Mouse (Mus musculus) embryonic fibroblast, embryonic 13.5 days (primary cell): ENCODE data around the gene Ufsp2. TPM values are rescaled to one million over a fixed set of nuclear protein-coding genes. Genes with fewer than 3 reads are reported as not detected.

Experiments
- H3K27ac ChIP-seq: 2 replicates; pipeline ENCODE4 v1.5.1; 2012; ENCODE audit warnings: low read length, control low read depth, inconsistent platforms; ENCODE audit not compliant: insufficient read depth
- H3K4me1 ChIP-seq: 2 replicates; pipeline ENCODE4 v1.6.1; 2011; ENCODE audit warnings: low read length; ENCODE audit not compliant: control insufficient read depth, insufficient read depth
- H3K4me3 ChIP-seq: 2 replicates; pipeline ENCODE4 v1.5.1; 2011; ENCODE audit warnings: mild to moderate bottlenecking, control low read depth, low read length; ENCODE audit not compliant: insufficient read depth
- CTCF ChIP-seq: IDR thresholded peaks from 2 replicates; pipeline ENCODE4 v1.5.1; 2011; ENCODE audit warnings: mild to moderate bottlenecking, control low read depth, low read length, moderate library complexity, borderline replicate concordance; ENCODE audit not compliant: insufficient read depth
- POLR2A ChIP-seq: IDR thresholded peaks from 2 replicates; pipeline ENCODE4 v1.6.1; 2011; ENCODE audit warnings: low read depth, mild to moderate bottlenecking, control low read depth, low read length, moderate library complexity
- polyA plus RNA-seq: library from polyadenylated mRNA; stranded (reverse); fragments of >200 nt; gene quantifications from 2 replicates; pipeline ENCODE4 v1.2.4, GENCODE M21; 2011; ENCODE audit warnings: low read depth; ENCODE audit not compliant: missing spikeins, insufficient read length

Gene Ufsp2
- polyA plus RNA-seq, 1 experiment, result 87.8 TPM

GRCm38 (mm10) chr8:46010306-46010705 is 35.0 kb downstream of the Ufsp2 start:
- no peak overlapping the region for H3K4me3 ChIP-seq
- no peak overlapping the region for H3K27ac ChIP-seq
- H3K4me1 ChIP-seq, result peaks cover 14% of the 10 kb centered on the region; the same call in 1 of the 2 replicates
- no peak for TF ChIP-seq POLR2A
- TF ChIP-seq CTCF, result no peak

- Histone ChIP-seq H3K4me3 (no peak overlapping the region), H3K27ac (peak overlapping the region; percentile 41; the same call in 1 of the 2 replicates), H3K4me1 (peaks cover 8% of the 10 kb centered on the region; the same call in 1 of the 2 replicates)
- TF ChIP-seq POLR2A (no peak), CTCF (peak; percentile 1; the same call in 1 of the 2 replicates)
Observed at GRCm38 (mm10) chr8:46010746-46011680, 35.7 kb downstream of the Ufsp2 start.

GRCm38 (mm10) chr8:46022203-46022602 is 46.9 kb downstream of the Ufsp2 start:
- Histone ChIP-seq H3K4me3 (no peak overlapping the region), H3K4me1 (no peaks in the 10 kb centered on the region), H3K27ac (no peak overlapping the region)
- TF ChIP-seq POLR2A (no peak), CTCF (no peak)

GRCm38 (mm10) chr8:46022758-46023157 is 47.4 kb downstream of the Ufsp2 start:
- no peak for TF ChIP-seq CTCF
- TF ChIP-seq POLR2A, result no peak
- Histone ChIP-seq H3K4me3 (no peak overlapping the region), H3K4me1 (no peaks in the 10 kb centered on the region), H3K27ac (no peak overlapping the region)

GRCm38 (mm10) chr8:46024392-46024791 is 49.1 kb downstream of the Ufsp2 start:
- no peaks in the 10 kb centered on the region for H3K4me1 ChIP-seq
- TF ChIP-seq POLR2A, result no peak
- TF ChIP-seq CTCF, result no peak
- no peak overlapping the region for H3K4me3 ChIP-seq
- H3K27ac ChIP-seq, result no peak overlapping the region

GRCm38 (mm10) chr8:46036217-46036616 is 60.9 kb downstream of the Ufsp2 start:
- Histone ChIP-seq H3K4me3 (no peak overlapping the region), H3K27ac (no peak overlapping the region), H3K4me1 (no peaks in the 10 kb centered on the region)
- no peak for TF ChIP-seq CTCF
- TF ChIP-seq POLR2A, result no peak

GRCm38 (mm10) chr8:46039666-46040065 is 64.3 kb downstream of the Ufsp2 start:
- Histone ChIP-seq H3K4me1 (no peaks in the 10 kb centered on the region), H3K27ac (no peak overlapping the region)
- TF ChIP-seq POLR2A, result no peak
- TF ChIP-seq CTCF, result no peak

GRCm38 (mm10) chr8:46040260-46040659 is 64.9 kb downstream of the Ufsp2 start:
- Histone ChIP-seq H3K4me3 (no peak overlapping the region), H3K27ac (no peak overlapping the region), H3K4me1 (no peaks in the 10 kb centered on the region)
- TF ChIP-seq CTCF, result no peak
- no peak for TF ChIP-seq POLR2A

More at GRCm38 (mm10) chr8:46039666-46040065, 64.3 kb downstream of the Ufsp2 start:
- no peak overlapping the region for H3K4me3 ChIP-seq

Other genes starting within 250 kb of the Ufsp2 start
- gene Pdlim3, start 90.1 kb upstream of the Ufsp2 start, polyA plus RNA-seq, result 0.30 and 0.76 TPM in 2 replicates
- not detected in 2 replicates for gene Ccdc110, start 40.9 kb upstream of the Ufsp2 start, polyA plus RNA-seq
- gene 1700029J07Rik, start 276 bp upstream of the Ufsp2 start, polyA plus RNA-seq, result 1.3 and 2.6 TPM in 2 replicates
- 0.23 and 0.38 TPM in 2 replicates for gene Lrp2bp, start 23.8 kb downstream of the Ufsp2 start, polyA plus RNA-seq
- gene Ankrd37, start 30.2 kb downstream of the Ufsp2 start, polyA plus RNA-seq, result 3.3 and 4.2 TPM in 2 replicates
- gene Cfap97, start 176.2 kb downstream of the Ufsp2 start, polyA plus RNA-seq, result 17.3 and 19.7 TPM in 2 replicates
- 20.2 and 23.5 TPM in 2 replicates for gene Snx25, start 176.6 kb downstream of the Ufsp2 start, polyA plus RNA-seq
- gene Slc25a4, start 235.8 kb downstream of the Ufsp2 start, polyA plus RNA-seq, result 302 and 337 TPM in 2 replicates